Mouse (Mus musculus) CD4-positive helper T cell, adult 2 months (primary cell): ENCODE data around the gene Cntnap1.

Experiments
- DNase-seq: peaks from one replicate; pipeline ENCODE4 v3.0.0-alpha.2; 2012; ENCODE audit warnings: low read depth, missing footprints, low spot score

The Cntnap1 gene

DNA sequence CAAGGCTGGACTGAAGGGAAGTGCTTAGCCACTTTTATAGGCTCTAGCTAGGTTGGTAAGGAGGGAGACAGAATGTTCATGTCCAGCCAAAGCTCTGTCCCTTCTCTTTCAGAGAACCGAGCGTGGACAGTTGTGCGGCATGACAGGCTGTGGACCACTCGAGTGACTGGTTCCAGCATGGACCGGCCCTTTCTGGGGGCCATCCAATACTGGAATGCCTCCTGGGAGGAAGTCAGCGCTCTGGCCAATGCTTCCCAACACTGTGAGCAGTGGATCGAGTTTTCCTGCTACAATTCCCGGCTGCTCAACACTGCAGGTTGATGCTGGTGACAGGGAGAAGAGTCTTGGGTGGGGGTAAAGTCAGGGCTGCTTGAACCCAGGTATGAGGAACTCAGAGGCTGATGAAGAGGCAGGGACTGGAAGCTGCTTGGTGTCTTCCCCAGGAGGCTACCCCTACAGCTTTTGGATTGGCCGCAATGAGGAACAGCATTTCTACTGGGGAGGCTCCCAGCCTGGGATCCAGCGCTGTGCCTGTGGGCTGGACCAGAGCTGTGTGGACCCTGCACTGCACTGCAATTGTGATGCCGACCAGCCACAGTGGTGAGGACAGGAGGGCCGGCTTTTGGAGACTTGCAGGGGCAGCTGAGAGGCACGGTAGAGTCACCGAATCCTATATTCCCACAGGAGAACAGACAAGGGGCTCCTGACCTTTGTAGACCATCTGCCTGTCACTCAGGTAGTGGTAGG, 12.6 kb downstream of the Cntnap1 start:
- DNase-seq, result no peak

DNA sequence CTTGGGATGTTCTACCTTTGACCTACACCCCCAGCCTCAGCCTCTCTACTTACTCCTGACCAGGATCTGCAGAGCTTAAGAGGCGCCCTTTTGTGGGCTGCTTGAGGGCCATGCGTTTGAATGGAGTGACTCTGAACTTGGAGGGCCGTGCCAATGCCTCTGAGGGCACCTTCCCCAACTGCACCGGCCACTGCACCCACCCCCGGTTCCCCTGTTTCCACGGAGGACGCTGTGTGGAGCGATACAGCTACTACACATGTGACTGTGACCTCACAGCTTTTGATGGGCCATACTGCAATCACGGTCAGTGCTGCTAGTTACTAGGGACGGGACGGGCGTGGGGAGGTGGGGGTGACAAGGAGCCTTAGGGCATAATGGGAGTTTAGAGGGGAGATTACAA, 14.7 kb downstream of the Cntnap1 start:
- no peak for DNase-seq

GRCm38 (mm10) chr11:101185441-101185840, 15.1 kb downstream of the Cntnap1 start:
- DNase-seq, result no peak

DNA sequence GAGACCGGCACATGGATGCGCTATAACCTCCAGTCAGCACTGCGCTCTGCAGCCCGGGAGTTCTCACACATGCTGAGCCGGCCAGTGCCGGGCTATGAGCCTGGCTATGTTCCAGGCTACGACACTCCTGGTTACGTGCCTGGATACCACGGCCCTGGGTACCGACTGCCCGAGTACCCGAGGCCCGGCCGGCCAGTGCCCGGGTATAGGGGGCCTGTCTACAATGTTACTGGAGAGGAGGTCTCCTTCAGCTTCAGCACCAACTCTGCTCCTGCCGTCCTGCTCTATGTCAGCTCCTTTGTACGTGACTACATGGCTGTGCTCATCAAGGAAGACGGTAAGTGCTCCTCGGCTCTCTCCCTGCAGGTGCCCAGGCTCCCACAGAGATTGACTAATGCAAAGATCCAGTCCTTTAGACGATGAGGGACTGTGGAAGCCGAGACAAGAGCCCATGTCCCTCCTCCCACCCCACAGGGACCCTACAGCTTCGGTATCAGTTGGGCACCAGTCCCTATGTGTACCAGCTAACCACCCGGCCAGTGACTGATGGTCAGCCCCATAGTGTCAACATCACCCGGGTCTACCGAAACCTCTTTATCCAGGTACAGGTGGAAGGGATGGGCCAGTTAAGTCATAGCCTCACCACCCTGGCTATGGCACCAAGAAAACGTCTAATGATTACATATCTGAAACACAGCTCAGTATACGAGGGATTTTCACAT, 16.4 kb downstream of the Cntnap1 start:
- DNase-seq, result no peak

DNA sequence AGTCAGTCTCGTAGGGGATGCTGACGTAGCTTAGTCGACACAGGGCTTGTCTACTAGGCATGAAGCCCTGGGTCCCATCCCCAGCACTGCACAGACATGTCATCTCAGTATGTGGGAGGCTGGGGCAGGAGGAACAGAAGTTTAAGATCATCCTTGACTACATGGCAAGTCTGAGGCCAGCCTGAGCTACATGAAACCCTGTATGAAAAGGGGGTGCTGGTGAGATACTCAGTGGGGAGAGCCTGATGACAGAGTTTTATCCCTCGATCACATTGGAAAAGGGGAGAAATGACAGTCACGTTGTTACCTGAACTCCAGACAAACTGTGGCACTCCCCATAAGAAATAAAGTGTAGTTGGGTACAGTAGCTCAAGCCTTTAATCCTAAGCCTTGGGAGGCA, 17.2 kb downstream of the Cntnap1 start:
- no peak for DNase-seq

- no peak for DNase-seq
Measured at GRCm38 (mm10) chr11:101188166-101188805, 18.0 kb downstream of the Cntnap1 start.

- DNase-seq, result no peak
Measured at GRCm38 (mm10) chr11:101189495-101190180, 19.3 kb downstream of the Cntnap1 start.

- no peak for DNase-seq
Measured at GRCm38 (mm10) chr11:101190181-101190912, 20.0 kb downstream of the Cntnap1 start.

GRCm38 (mm10) chr11:101190913-101191907, 20.9 kb downstream of the Cntnap1 start:
- no peak for DNase-seq

DNA sequence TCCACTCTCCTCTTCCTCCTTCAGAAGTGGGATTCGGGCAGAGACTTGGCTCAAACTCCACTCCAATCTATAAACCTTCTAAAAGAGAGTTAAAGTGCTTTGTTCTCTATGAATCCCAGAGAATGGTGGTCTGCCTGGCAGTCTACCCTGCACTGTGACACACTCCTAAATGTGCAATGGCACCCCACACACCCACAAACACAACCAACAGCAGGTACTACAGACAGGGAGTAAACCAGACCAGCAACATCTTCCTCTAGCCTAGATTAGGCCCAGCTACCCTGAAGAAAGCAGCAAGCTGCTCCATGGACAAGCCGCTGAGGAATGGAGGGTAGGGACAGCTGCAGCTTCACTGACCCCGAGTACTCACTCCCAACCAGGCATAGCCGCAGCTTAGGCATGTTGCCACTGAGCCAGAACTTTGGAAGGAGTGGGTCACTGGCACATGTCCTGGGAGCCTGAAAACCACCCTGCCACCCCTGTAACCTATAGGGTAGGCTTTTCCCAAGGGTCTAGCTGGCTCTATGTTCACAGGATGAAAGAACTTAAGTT, 21.7 kb downstream of the Cntnap1 start:
- no peak for DNase-seq

DNA sequence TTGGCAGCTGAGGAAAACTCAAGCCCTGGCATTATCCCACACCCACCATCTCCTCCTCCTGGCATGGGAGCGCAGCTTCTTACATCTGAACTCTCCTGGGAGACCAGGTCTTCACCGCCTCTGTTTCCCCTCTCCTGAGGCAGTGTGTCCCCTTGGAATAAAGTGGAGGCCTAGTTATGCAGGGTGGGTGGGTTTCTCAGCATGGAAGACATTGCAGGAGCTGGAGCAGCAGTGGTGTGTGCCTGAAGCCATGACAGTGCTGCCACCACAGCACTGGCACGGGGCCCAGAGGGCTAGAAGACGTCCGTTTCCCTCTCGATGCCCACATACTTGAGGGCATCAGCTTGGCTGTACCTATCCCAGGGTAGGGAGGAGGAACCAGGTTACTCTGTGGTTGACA, 22.3 kb downstream of the Cntnap1 start:
- DNase-seq, result no peak

GRCm38 (mm10) chr11:101193076-101193475, 22.8 kb downstream of the Cntnap1 start:
- DNase-seq, result no peak

DNA sequence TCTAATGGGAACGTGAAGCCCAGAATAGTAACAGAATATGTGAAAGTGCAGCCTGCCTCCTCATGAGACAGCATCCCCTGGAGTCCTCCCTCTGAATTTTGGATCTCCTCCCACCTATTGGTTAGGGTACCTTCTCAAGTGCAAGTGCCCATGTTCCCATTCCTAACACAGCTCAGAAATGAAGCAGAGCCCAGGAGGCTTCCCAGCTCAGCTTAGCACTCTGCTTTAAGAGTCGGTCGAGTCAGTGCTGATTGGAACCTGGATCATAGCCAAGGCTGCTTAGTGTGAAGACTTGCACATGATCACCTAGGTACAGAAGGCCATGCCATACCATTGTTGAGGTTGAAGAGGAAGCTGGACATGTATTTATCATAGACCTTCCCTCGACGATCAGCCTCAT, 23.8 kb downstream of the Cntnap1 start:
- no peak for DNase-seq

DNA sequence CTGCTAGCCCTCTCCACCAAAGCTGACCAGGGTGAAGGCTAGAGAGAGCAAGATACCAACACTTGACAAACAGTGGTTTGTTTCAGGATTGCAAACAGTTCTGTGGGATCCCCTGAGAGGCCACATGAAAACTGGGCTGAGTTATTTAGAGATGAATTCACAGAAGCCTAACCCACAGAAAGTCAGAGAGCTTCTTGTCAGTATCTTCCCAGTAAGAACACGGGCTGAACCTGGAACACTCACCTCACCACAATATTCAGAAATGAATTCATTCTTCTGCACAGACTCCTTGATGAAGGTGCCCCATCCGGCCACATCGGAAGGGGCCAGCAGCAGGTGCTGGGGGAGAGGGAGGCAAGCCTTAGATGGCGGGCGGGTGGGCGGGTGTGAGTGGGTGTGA, 24.3 kb downstream of the Cntnap1 start:
- peak; percentile 47 for DNase-seq

DNA sequence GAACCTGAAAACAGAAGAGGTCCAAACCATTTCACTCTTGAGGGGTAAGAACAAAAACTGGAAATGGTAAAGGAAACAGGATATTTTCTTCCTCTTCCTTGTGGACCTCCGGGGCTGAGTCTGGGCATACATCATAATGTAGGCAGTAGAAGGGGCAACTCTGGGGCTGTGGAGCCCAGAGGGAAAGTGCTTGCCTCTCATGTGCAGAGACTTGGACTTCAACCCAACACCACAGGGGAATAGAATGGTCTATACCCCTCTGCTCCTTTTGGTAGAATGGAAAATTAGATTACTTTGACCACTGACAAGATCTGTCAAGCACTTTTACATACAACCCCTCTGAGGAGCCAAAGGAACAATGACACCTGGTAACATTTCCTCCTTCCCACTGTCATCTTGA, 24.8 kb downstream of the Cntnap1 start:
- no peak for DNase-seq

GRCm38 (mm10) chr11:101195571-101195970, 25.2 kb downstream of the Cntnap1 start:
- no peak for DNase-seq

- peak; percentile 84 for DNase-seq
Measured at GRCm38 (mm10) chr11:101196175-101196574, 25.9 kb downstream of the Cntnap1 start.

GRCm38 (mm10) chr11:101199555-101199954, 29.2 kb downstream of the Cntnap1 start:
- peak; percentile 59 for DNase-seq

GRCm38 (mm10) chr11:101200986-101201385, 30.7 kb downstream of the Cntnap1 start:
- DNase-seq, result peak; percentile 69

GRCm38 (mm10) chr11:101211970-101212369, 41.6 kb downstream of the Cntnap1 start:
- DNase-seq, result peak; percentile 76
